Mouse (Mus musculus) heart, postnatal 10 days (tissue): ENCODE data around the gene Syn3. TPM values are rescaled to one million over a fixed set of nuclear protein-coding genes. Genes with fewer than 3 reads are reported as not detected.

ENCODE experiments used
- DNase-seq, 2 experiments: peaks; one replicate each; pipeline ENCODE4 v3.0.0; 2021
- intact Hi-C: fragments of 180-260 bp; cut with DNase I; formaldehyde crosslinking; loops from one replicate; pipeline ENCODE4 v1.15.1; 2025
- total RNA-seq, 2 experiments: library from RNA; stranded (reverse); gene quantifications; 2 replicates each; pipeline ENCODE4 v1.2.3; 2021

The Syn3 gene
- total RNA-seq, 2 experiments from 2014 or later, result 0.62 to 0.79 TPM

DNA sequence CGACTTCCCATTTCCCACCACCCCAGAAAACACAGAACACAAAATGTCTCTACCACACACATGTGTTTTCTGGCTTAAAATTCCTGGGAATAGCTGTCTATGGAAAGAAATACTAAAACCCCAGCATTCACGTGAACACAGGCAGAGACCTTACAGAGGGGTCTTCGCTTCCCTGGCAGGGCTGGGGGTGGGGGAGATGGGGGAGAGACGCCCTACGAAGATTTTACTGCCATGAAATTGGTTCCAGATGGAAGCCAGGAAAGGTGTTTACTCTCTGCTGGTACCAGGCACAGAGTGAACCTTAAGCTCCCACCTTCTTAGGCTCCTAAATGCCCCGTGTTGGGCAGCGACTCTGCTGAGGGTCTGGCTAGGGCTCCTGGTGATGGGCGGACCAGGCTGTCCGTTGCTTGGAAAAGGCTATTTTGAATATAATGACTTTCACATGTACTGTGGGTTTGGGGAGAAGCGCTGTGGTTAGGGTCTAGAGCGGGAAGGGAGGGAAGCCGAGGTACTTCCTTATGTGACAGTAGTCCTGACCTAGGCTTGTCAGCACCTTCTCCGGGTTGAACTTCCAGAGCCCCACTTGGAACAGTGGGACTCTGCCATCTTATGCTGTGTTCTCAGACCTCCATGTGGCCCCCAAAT, 203.1 kb downstream of the Syn3 start:
- no peak for DNase-seq
- intact Hi-C loops, result loop anchor here (1.0 to 5.0 kb wide), 4 partner anchors 113 to 328 kb away; partner anchors contain the start of gene Fbxo7

DNA sequence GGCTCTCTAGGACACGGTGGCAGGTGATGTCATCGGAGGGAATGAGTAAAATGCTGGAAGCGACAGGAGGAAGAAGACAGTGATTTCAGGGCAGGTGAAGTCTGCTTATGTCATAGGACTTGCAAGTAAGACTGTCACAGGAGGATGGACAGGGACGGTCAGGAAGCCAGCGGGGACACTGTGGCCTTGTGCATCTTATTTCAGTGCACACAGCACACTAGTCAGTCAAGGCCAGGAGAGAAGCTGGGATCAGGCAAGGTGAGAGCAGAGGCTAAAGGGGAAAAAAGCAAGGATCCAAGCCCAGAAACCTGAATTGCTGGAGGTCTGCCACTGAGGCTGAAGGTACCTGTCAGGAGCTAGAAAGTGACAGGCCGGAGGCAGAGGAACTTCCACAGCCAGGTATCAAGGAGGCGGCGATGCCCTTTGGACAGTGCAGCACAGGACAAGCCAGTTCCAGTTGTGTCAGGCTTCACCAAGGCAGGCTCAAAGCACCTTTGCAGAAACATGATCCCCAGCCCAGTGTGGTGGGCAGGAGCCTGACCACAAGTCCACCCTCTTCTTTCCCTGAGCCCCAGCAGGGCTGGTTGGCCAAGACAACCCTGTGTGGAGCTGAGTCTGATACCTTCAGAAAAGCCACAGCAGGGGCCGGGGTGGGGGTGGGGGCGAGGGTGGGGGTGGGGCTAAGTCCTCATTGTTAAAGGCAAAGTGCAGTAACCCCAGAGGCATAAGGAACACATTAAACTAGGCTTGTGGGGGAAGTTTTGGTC, 203.9 kb downstream of the Syn3 start:
- no peak for DNase-seq
- intact Hi-C loops, result loop anchor here (5.0 kb wide), 1 partner anchor 327 kb away; no protein-coding TSS in a partner anchor

DNA sequence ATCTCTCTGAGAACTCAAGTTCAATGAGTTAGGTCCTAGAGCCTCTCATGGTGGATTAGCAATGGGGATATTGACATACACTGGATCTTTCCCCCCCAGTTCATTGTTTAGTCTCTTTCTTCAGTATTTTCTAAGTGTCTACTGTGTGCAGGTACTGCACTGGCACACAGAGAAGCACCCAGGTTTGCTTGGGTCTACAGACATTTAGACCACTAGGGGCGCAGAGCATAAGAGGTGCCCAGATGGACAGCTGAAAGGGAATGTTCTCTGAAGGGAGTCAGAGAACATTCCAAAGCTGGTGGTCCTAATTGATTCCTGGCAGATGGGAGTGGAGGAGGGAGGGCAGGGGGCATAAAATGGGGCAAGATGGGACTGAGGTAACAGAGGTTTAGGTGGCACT, 204.8 kb downstream of the Syn3 start:
- intact Hi-C loops, result loop anchor here (2.0 kb wide), 1 partner anchor 17 kb away; no protein-coding TSS in a partner anchor
- no peak for DNase-seq

DNA sequence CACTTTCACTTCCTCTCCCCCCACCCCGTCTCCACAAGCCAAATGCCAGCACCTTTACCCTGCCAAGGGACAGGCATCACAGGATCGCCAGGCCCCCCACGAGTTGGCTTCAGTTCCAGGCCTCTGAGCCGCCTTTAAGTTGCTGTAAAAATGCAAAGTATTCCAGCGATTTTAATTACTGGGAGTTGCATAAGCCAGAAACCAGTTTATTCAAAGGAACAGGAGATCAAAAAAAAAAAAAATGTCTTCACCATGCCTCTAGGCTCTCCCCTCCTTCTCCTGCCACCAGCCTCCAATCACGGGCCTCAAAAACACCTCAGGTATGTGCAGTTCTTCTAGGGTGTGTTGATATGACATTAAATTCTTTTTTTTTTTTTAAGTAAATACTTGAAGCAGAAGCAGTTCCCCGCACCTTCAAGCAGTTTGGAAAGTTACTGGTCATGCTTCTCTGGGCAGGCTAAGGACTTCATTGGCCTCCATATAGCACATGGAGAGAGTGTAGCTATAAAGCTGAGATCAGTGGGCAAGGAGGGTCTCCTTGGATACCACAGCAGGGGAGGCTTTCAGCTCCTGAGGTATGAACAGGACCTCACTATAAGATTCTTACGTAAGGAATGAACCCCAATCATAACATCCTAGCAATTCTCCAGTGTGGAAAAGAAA, 208.5 kb downstream of the Syn3 start:
- peak in 1 of 2 experiments; percentile 32 for DNase-seq
- intact Hi-C loops, result no loop called here

DNA sequence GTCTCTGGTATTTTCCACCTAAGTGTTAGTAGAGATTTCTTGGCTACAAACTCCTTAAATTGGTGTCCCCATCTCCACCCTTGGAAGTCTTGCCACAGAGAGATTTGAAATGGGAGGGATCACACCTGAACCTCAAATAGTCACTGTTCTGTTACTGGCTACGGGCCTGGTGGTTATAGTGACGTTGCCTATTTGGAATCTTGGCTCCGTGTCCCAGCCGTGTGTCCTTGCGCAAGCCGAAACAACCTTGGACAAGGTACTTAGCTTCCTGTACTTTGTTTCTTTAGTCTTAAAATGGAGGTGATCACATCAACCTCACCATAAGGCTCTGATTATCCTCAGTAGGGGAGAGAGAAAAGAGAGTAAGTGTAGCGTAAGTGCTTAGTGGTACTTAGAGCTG, 212.2 kb downstream of the Syn3 start:
- peak; percentile 46 to 59 for DNase-seq
- intact Hi-C loops, result no loop called here

DNA sequence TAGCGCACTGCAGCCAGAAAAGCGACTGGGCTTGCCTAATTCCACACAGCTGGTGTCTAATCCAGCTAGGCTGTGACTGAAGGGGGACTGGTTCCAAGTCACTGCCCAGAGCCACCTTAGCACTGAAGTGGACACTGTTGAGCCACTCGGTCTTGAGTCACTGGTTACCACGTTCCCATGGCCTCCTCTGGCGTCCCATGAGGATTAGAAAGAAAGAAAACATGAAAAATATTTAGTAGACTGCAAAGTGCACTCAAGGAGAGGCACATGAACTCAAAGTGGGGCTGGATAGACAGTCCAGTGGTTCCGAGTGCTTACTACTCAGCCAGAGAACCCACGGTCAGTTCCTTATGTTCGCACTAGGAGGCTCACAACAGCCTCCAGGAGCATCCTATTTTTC, 217.5 kb downstream of the Syn3 start:
- intact Hi-C loops, result no loop called here
- DNase-seq, result no peak

DNA sequence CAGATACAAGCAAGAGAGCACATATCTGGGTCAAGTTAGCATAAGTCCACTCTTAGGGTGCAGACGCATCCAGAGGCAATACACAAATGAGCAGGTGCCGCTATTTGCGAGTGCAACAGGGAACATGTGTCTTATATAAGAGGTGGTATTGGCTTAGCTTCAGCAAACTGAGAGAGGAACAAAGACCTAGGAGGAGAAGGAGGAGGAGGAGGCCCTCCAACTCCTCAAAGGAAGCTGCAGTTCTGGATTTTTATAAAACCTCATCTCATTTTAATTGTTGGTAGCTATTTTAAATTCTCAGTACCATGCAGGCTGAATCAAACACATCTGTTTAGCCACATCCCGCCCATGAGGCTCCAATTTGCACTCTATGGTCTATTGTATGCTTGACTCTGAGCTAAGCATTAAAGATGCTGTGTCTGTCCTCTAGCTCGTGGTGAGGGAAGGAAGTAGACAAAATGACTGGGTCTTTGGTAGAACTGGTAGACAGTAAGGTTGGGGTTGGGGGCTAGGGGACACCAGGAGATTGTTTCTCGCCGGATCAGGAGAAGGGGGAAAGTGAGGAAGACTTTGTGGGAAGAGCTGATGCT, 219.0 kb downstream of the Syn3 start:
- intact Hi-C loops, result no loop called here
- no peak for DNase-seq

DNA sequence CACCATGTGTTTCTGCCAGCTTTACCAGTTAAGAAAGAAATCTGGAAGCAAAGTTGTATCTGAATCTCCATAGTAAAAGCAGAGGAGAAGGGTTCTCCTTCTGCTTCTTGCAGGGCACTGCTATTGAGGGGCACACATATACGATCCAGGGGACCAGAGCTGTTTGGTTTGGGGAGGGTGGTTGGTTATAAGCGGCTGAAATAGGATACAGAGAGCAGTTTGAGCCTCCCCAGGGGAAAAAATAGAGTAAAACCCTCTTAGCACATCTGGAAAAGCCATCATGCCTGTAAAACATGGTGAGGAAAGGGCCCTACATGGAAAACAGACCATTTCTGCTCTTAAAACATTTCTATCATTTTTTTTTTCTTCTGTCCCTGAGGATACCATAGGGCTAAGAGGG, 220.2 kb downstream of the Syn3 start:
- intact Hi-C loops, result no loop called here
- DNase-seq, result no peak

DNA sequence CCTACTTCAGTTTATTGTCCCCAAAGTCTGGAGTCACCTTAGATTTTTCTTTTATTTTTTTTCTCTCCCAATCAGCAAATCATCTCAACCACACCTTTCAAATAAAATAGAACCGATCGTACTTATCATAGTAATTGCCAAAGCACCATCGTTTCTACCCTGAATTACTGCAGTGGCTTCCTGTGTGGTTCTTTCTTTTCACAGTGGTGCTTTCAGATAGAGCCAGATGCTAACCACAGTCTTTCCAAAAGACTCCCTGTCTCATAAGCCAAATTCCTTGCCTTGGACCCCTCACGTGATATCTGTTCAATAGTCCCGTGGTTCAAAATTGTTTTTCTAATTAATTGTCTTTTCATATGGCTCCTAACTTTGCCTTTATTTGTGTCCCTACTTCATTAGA, 221.4 kb downstream of the Syn3 start:
- DNase-seq, result no peak

DNA sequence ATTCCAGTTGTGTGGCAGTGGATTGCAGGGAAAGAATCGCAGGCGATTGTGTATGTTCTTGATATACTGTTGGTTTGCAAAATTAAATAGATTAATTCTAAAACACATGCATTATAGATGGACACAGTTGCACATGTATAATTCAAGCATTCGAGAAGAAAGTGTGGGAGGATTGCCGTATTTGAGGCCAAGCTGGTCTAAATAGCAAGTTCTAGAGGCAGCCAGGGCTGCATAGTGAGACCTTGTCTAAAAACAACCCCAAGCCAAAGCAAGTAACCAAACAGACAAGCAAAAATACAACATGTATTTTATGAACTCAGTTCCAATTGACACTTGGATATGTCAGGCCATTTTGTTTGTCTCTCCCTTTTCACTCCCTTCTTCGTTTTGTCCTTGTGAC, 223.1 kb downstream of the Syn3 start:
- DNase-seq, result no peak
- intact Hi-C loops, result no loop called here

More for the DNA sequence above, 221.4 kb downstream of the Syn3 start:
- intact Hi-C loops, result loop anchor here (2.0 kb wide), 1 partner anchor 15 kb away; no protein-coding TSS in a partner anchor

DNA sequence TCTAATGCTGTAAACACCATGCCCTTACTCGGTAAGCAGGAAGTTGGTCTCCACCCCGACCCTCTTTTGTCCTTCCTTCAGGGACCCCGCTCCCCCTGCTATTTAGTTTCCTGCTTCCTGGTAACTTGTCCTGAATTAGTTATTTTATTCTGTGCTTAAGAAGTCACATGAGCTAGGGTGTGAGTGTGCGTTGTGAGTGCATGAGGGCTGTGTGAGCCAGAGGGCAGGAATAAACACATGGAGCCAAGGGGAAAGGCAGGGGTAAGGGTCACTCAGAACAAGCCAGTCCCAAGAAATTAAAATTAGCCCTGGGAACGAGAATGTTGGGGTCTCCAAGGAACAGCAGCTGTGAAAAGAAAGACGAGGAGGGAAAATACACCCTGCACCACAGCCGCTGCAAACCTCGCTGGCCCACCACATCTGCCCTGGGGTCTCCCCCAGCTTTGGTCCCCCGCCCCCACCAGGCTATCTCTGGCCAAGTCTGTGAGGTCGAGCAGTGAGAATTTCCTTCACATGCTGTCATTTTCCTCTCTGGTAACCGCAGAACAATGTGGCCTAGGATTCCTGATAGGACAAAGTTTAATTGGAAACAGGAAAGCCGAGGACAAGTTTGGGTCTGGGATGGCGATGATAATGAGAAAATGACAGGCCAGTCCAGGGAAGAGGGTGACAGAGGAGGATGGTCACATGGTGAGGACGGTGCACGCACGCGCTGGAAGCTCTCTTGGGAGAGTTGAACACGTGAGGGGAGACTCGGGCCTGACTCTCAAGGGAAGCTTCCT, 225.1 kb downstream of the Syn3 start:
- intact Hi-C loops, result no loop called here
- DNase-seq, result peak; percentile 62 to 71

DNA sequence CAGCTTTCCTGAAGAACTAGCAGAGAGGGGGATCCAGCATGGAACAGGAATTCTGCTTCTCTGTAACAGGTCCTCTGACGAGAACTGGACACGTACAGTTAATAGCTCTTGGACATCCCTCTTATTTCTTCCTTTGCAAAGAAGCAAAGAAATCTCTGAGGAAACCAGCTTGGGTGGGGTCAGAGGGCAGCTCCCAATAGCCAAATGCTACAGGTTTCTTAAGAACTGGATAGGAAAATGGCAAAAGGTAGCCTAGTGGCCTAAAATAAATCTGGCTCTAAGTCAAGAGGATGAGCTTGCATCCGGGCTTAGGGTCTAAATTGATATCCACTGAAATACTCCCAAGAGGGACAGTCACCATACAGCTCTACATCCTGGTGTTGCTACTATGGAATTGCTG, 225.9 kb downstream of the Syn3 start:
- intact Hi-C loops, result no loop called here
- DNase-seq, result no peak

DNA sequence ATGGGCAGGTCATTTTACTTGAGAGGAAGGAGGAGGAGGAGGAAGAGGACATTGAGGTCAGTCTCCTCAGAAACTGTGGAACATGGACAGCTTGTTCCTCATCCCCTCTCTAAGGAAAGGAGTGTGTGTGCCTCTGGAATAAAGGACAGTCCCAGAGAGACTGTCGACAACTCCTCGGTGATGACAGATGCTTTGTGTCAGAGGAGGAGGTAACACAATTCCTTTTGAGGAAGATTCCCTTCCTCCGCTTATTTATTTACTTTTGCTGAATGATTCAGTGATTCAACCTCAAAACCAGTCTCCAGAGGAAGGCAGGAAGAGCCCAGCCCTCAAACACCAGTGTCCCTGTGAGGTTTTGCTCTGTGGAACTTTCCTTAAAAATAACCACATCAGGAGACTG, 228.4 kb downstream of the Syn3 start:
- no peak for DNase-seq
- intact Hi-C loops, result no loop called here

DNA sequence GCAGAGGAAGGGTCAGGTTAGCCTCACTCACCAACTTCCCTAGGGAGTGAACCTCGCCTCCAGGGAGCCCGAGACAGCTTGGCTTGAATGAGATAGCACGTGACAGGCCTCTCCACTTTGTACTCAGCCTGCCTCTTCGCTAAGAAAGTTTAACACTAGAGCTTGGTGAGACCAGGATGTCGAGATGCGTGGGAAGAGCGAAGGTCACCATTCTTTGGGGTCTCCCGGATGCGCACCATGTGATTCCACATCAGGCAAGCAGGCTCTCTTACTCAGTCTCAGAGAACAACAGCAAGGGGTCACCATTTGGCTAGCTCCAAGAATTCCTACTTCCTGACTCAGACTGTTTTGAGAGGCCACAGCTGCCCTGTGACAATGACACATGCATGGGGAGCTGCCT, 234.1 kb downstream of the Syn3 start:
- intact Hi-C loops, result no loop called here
- DNase-seq, result peak; percentile 45 to 47

DNA sequence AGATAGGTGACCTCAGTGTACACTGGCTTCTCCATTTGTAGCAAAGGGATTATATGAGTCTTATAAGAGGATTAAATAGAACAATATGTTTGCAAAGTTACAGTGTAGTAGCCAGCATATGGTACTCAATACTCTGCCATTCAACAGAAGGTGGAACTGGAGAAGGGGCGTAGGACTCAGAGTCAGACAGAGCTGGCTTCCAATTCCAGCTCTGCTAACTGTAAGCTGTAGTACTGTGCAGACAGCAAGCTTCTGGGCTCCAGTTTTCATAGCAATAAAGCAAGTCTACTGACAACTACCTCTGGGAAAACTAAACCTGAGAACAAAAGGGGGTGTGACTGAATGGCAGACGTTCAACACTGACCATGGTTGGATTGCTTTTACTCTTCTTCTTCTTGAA, 237.0 kb downstream of the Syn3 start:
- DNase-seq, result no peak
- intact Hi-C loops, result no loop called here

DNA sequence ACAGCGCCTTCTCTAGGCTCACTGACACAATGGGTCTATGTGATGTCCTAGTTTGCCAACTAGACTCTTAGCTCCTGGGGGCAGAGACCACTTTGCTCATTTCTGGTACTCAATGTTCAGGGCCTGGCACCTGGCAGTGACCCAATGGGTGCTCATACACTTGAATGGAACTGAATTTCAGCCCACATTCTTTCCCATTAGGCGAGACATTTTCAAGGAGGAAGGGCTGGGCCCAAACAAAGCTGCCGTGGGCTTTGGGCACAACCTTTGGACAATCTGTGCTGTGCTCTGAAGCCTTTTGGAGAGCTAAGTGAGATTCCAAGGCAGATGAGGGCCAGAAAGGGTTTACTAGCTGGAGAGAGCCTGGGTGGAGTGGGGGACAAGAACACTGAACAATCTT, 239.7 kb downstream of the Syn3 start:
- no peak for DNase-seq
- intact Hi-C loops, result no loop called here

DNA sequence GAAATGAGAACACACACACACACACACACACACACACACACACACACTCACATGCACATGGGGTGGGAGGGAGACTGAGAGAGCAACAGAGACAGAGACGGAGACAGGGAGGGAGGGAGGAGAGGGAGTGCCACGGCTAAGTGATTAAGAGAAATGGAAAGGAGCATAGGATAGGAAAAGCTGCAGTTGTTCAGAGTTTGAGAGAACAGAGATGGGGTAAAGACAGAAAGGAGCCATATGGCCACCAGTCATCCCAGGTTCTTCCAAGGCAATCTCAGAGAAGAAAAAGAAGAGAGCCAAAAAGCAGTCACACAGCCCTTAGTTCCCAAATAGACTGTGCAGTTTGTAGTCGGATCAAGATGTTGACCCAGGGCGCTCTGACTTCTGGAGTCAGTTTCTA, 240.7 kb downstream of the Syn3 start:
- intact Hi-C loops, result no loop called here
- DNase-seq, result no peak

DNA sequence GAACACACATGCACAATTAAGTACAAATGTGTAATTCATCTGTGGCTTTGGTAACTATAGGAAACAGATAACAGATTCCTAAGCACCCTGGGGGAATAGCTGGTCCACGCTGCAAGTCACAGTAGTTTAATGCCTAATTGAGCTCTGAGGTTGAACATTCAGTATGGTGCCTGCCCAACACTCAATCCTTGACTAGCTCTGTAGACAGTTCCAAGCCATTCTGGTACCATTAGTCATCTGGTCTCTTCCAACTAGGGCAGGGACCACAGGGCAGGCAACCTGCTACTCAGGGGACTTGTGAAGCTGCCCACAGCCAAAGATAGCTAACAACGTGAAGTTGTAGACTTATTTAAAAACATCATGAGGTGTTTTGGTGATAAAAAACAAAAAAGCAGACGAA, 241.7 kb downstream of the Syn3 start:
- intact Hi-C loops, result no loop called here
- no peak for DNase-seq

DNA sequence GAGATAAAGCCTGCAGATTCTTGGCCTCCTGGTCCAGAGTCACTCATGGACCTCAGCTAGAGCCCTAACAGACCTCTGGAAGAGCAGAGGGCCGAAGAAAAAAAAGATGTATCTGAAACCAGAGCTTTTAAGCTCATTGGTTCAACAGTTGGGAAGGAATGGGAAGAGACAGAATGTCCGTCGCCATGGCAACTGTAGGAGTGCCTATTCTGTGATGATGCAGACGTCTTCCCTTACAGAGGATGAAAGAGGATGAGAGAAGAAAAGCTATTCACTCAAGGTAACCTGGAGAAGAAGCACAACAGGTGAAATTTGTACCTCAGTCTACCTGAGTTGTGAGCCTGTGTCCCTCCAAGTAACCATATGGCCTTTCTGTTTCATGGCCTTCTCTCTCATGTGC, 242.5 kb downstream of the Syn3 start:
- intact Hi-C loops, result no loop called here
- no peak for DNase-seq

DNA sequence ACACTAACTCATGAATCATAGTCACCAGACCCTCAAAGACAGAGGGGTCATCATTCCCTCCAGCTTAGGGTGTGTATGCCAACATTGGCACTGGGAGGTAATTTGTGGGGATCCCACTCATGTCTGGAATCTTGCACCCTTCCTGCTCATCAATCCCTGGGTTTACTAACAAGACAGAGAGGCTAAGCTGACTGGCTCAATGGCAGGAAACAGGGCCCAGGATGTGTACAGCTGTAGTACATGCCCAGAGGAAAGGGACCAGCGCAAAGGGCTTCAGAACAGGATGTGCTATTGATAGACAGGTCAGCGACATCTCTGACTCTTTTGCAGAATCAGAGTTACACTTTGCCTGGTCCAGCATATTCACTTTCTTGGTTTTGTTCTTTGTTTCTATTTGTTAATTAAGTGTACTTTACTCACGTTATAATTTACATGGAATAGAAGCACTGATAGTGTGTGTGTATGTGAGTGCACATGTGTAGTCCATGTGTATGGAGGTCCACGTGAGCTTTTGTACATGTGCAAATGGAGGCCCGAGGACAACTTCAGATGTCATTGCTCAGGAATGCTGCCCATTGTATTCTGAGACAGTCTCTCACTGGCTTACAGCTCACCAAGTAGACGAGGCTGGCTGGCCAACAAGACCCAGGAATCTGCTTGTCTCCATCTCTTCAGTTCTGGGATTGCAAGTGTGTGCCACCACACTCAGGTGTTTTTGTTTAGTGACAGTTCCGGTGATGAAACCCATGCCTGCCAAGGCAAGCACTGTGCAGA, 248.4 kb downstream of the Syn3 start:
- intact Hi-C loops, result no loop called here
- no peak for DNase-seq
